Mouse (Mus musculus) hematopoietic multipotent progenitor cell, adult 10-12 weeks (in vitro differentiated cells): ENCODE results near the gene Smoc1. TPM values are rescaled to one million over a fixed set of nuclear protein-coding genes. Genes with fewer than 3 reads are reported as not detected.

Experiments
- polyA plus RNA-seq: library from polyadenylated mRNA; stranded (reverse); fragments of >175 nt; gene quantifications from 2 replicates; pipeline ENCODE4 v1.2.3, GENCODE M21; 2012; ENCODE audit warnings: low replicate concordance

Smoc1 gene
- polyA plus RNA-seq = 0.06 and 0.16 TPM in 2 replicates

GRCm38 (mm10) chr12:81026277-81026994 lies at the start of gene Smoc1:
Gene Smoc1, plus strand, starts transcription at chr12:81026808.

Other genes starting within 250 kb of the Smoc1 start
- 34.6 and 36.9 TPM in 2 replicates for gene Susd6, start 236.3 kb upstream of the Smoc1 start, polyA plus RNA-seq
- 44.3 and 201 TPM in 2 replicates for gene Srsf5, start 81.3 kb upstream of the Smoc1 start, polyA plus RNA-seq
- not detected in 2 replicates for gene Slc10a1, start 58.1 kb upstream of the Smoc1 start, polyA plus RNA-seq